Mouse (Mus musculus): ENCODE data around the gene Kctd15. TPM values are rescaled to one million over a fixed set of nuclear protein-coding genes. Genes with fewer than 3 reads are reported as not detected.

Kctd15 gene
- polyA plus RNA-seq, 1 experiment = 39.5 TPM

- peak overlapping the region; percentile 62 for H3K4me3 ChIP-seq (ENCODE audit: insufficient read depth, low read length)
- H3K4me1 ChIP-seq (ENCODE audit: control insufficient read depth, insufficient read depth, low read length) = no peaks in the 10 kb centered on the region; the same call in none of the 2 replicates
- peak overlapping the region; percentile 55 for H3K27ac ChIP-seq (ENCODE audit: insufficient read depth, low read length)
- no peak for TF ChIP-seq CTCF (IDR thresholded peaks at IDR 0.05; ENCODE audit: borderline replicate concordance, insufficient read depth, low read length)
- TF ChIP-seq POLR2A (IDR thresholded peaks at IDR 0.05; ENCODE audit: low read depth, low read length) = peak; percentile 37; the same call in 1 of the 2 replicates
Observed at GRCm38 (mm10) chr7:34652751-34653502, 3.6 kb downstream of the Kctd15 start.

GRCm38 (mm10) chr7:34651381-34651780, 5.2 kb downstream of the Kctd15 start:
- Histone ChIP-seq H3K4me3 (ENCODE audit: insufficient read depth, low read length) (no peak overlapping the region), H3K4me1 (ENCODE audit: control insufficient read depth, insufficient read depth, low read length) (no peaks in the 10 kb centered on the region; the same call in none of the 2 replicates), H3K27ac (ENCODE audit: insufficient read depth, low read length) (no peak overlapping the region)
- TF ChIP-seq CTCF (IDR thresholded peaks at IDR 0.05; ENCODE audit: borderline replicate concordance, insufficient read depth, low read length) (no peak), POLR2A (IDR thresholded peaks at IDR 0.05; ENCODE audit: low read depth, low read length) (no peak)

GRCm38 (mm10) chr7:34647052-34647451, 9.5 kb downstream of the Kctd15 start:
- TF ChIP-seq CTCF (IDR thresholded peaks at IDR 0.05; ENCODE audit: borderline replicate concordance, insufficient read depth, low read length) = no peak
- no peak for TF ChIP-seq POLR2A (IDR thresholded peaks at IDR 0.05; ENCODE audit: low read depth, low read length)
- no peaks in the 10 kb centered on the region; the same call in none of the 2 replicates for H3K4me1 ChIP-seq (ENCODE audit: control insufficient read depth, insufficient read depth, low read length)
- no peak overlapping the region for H3K27ac ChIP-seq (ENCODE audit: insufficient read depth, low read length)
- no peak overlapping the region for H3K4me3 ChIP-seq (ENCODE audit: insufficient read depth, low read length)

DNA sequence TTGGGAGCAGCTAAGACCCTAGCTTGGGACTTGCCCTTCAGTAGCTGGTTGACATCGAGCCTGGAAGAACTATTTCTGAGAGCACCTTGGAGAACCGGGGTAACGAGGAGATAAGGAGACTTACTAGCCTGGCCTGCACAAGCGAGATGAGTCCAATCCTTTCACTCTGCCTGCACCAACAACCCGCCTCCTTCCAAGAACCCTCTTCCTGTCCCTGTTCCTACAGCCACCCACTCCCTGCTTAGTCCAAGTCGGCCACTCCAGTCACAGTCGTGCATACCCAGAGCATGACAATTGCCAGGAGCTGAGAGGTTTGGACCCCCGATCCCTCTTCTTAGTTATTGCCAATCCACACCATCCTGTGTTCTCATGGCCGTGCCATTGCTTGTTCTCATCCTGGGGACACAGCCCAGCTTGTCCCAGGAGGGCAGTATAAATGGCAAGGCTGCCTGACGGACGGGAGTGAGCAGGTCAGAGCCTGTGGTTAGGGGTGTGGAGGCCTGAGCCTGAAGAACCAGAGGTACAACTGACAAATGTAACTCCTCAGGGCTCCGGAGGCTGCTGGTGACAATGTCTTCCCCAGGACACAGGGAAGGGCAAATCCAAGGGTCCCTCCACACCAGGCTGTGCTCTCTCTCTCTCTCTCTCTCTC, 10.3 kb downstream of the Kctd15 start:
- H3K27ac ChIP-seq (ENCODE audit: insufficient read depth, low read length) = no peak overlapping the region
- no peaks in the 10 kb centered on the region; the same call in 1 of the 2 replicates for H3K4me1 ChIP-seq (ENCODE audit: control insufficient read depth, insufficient read depth, low read length)
- H3K4me3 ChIP-seq (ENCODE audit: insufficient read depth, low read length) = no peak overlapping the region
- TF ChIP-seq CTCF (IDR thresholded peaks at IDR 0.05; ENCODE audit: borderline replicate concordance, insufficient read depth, low read length) = no peak
- TF ChIP-seq POLR2A (IDR thresholded peaks at IDR 0.05; ENCODE audit: low read depth, low read length) = no peak

DNA sequence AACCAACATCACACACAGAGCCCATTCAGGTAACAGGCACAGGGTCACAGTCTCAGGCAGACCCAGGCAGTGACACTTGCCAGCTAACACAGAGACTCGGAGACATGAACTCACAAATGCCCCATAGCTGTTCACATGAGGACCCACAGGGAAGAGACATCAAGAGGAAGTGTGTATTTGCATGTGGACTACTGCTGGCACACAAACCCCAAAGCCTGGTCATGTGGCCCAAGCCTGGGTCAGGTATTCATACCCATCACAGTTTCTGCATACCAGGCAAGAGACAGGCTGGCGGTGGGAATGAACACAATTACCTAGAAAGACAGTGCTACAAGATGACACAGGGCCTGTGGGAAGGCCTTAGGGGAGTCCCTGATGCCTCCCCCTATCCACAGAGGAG, 10.9 kb downstream of the Kctd15 start:
- Histone ChIP-seq H3K27ac (ENCODE audit: insufficient read depth, low read length) (no peak overlapping the region), H3K4me3 (ENCODE audit: insufficient read depth, low read length) (no peak overlapping the region), H3K4me1 (ENCODE audit: control insufficient read depth, insufficient read depth, low read length) (no peaks in the 10 kb centered on the region)
- TF ChIP-seq CTCF (IDR thresholded peaks at IDR 0.05; ENCODE audit: borderline replicate concordance, insufficient read depth, low read length) = no peak
- TF ChIP-seq POLR2A (IDR thresholded peaks at IDR 0.05; ENCODE audit: low read depth, low read length) = no peak

GRCm38 (mm10) chr7:34644591-34644990, 11.9 kb downstream of the Kctd15 start:
- no peak overlapping the region for H3K27ac ChIP-seq (ENCODE audit: insufficient read depth, low read length)
- no peak overlapping the region for H3K4me3 ChIP-seq (ENCODE audit: insufficient read depth, low read length)
- no peaks in the 10 kb centered on the region for H3K4me1 ChIP-seq (ENCODE audit: control insufficient read depth, insufficient read depth, low read length)
- no peak for TF ChIP-seq CTCF (IDR thresholded peaks at IDR 0.05; ENCODE audit: borderline replicate concordance, insufficient read depth, low read length)
- TF ChIP-seq POLR2A (IDR thresholded peaks at IDR 0.05; ENCODE audit: low read depth, low read length) = no peak

GRCm38 (mm10) chr7:34643329-34643728, 13.2 kb downstream of the Kctd15 start:
- H3K27ac ChIP-seq (ENCODE audit: insufficient read depth, low read length) = no peak overlapping the region
- H3K4me1 ChIP-seq (ENCODE audit: control insufficient read depth, insufficient read depth, low read length) = no peaks in the 10 kb centered on the region
- TF ChIP-seq POLR2A (IDR thresholded peaks at IDR 0.05; ENCODE audit: low read depth, low read length) (no peak), CTCF (IDR thresholded peaks at IDR 0.05; ENCODE audit: borderline replicate concordance, insufficient read depth, low read length) (no peak)
- H3K4me3 ChIP-seq (ENCODE audit: insufficient read depth, low read length) = no peak overlapping the region

- TF ChIP-seq POLR2A (IDR thresholded peaks at IDR 0.05; ENCODE audit: low read depth, low read length) = no peak
- no peak for TF ChIP-seq CTCF (IDR thresholded peaks at IDR 0.05; ENCODE audit: borderline replicate concordance, insufficient read depth, low read length)
- Histone ChIP-seq H3K4me3 (ENCODE audit: insufficient read depth, low read length) (no peak overlapping the region), H3K27ac (ENCODE audit: insufficient read depth, low read length) (no peak overlapping the region), H3K4me1 (ENCODE audit: control insufficient read depth, insufficient read depth, low read length) (no peaks in the 10 kb centered on the region)
Observed at GRCm38 (mm10) chr7:34641968-34642367, 14.6 kb downstream of the Kctd15 start.

DNA sequence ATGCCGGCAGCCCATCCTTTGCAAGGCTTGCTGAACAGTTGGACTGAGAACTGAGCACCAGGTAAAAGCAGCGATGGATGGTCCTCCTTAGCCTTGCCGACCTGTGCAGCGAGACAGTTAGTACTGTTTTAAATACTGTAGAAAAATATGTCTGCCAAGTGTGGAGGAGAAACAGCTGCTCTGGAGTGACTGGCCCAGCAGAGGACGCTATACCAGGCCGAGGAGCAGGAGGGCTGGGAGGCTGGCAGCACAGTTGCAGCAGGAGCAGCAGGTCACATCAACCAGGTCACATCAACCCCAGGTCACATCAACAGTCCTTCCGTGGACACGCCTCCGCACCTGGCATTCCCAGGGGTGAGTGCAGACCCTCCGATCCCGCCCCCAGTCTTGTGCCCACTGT, 16.7 kb downstream of the Kctd15 start:
- Histone ChIP-seq H3K27ac (ENCODE audit: insufficient read depth, low read length) (no peak overlapping the region), H3K4me3 (ENCODE audit: insufficient read depth, low read length) (no peak overlapping the region), H3K4me1 (ENCODE audit: control insufficient read depth, insufficient read depth, low read length) (no peaks in the 10 kb centered on the region)
- TF ChIP-seq CTCF (IDR thresholded peaks at IDR 0.05; ENCODE audit: borderline replicate concordance, insufficient read depth, low read length) (0 out of 2 replicates have a peak, but pooled peaks have one; percentile 10), POLR2A (IDR thresholded peaks at IDR 0.05; ENCODE audit: low read depth, low read length) (no peak)

DNA sequence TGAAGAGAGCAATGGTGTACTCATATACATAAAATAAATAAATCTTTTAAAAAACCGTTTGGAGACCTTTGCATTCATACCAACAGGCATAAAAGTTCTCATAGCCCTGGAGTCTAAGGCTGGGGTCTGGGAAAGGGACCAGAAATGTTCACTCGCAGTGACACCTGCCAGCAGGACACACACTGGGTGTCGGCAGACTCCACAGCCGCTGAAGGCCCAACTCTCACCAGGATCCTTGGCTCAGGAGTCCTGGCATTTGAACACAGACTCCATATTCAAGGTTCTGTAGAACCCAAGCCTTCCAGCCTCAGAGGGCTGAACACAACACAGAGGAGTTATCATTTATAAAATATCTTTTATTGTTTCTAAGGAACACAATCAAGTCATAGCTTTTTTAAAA, 19.9 kb downstream of the Kctd15 start:
- Histone ChIP-seq H3K4me3 (ENCODE audit: insufficient read depth, low read length) (no peak overlapping the region), H3K4me1 (ENCODE audit: control insufficient read depth, insufficient read depth, low read length) (no peaks in the 10 kb centered on the region), H3K27ac (ENCODE audit: insufficient read depth, low read length) (no peak overlapping the region)
- TF ChIP-seq CTCF (IDR thresholded peaks at IDR 0.05; ENCODE audit: borderline replicate concordance, insufficient read depth, low read length) (no peak), POLR2A (IDR thresholded peaks at IDR 0.05; ENCODE audit: low read depth, low read length) (no peak)

Measured in embryonic fibroblast, embryonic 13.5 days (primary cell).